Mouse (Mus musculus) CD8-positive naive resting alpha-beta T cell, adult 2 months (primary cell): Measurements from ENCODE around the gene Prkaa2.

Experiments used
- DNase-seq, 2 experiments: peaks; one replicate each; pipeline ENCODE4 v3.0.0; 2022; ENCODE audit warnings: low read depth in 2 of 2, low spot score in 2 of 2

Gene Prkaa2

GRCm38 (mm10) chr4:105109199-105109989, at the start of gene Prkaa2:
Gene Prkaa2 (minus strand): TSS chr4:105109890.
- DNase-seq = no peak

GRCm38 (mm10) chr4:105159531-105159870, 49.8 kb upstream of the Prkaa2 start:
- no peak for DNase-seq

- DNase-seq = no peak
Measured at GRCm38 (mm10) chr4:105158651-105159530, 49.2 kb upstream of the Prkaa2 start.

GRCm38 (mm10) chr4:105158169-105158555, 48.5 kb upstream of the Prkaa2 start:
- DNase-seq = peak; percentile 1 to 14

- DNase-seq = peak in 1 of 2 experiments; percentile 0
Measured at GRCm38 (mm10) chr4:105157276-105158168, 47.8 kb upstream of the Prkaa2 start, which contains the start of gene Plpp3. Gene Plpp3 (plus strand): TSS chr4:105157347.

- no peak for DNase-seq
Measured at GRCm38 (mm10) chr4:105156955-105157275, 47.2 kb upstream of the Prkaa2 start.

GRCm38 (mm10) chr4:105156281-105156680, 46.6 kb upstream of the Prkaa2 start:
- DNase-seq = no peak

- no peak for DNase-seq
Measured at GRCm38 (mm10) chr4:105153227-105153626, 43.5 kb upstream of the Prkaa2 start.

GRCm38 (mm10) chr4:105151911-105152690, 42.4 kb upstream of the Prkaa2 start:
- peak in 1 of 2 experiments; percentile 1 for DNase-seq

GRCm38 (mm10) chr4:105149492-105149891, 39.8 kb upstream of the Prkaa2 start:
- no peak for DNase-seq

GRCm38 (mm10) chr4:105133350-105134050, 23.8 kb upstream of the Prkaa2 start:
- no peak for DNase-seq

- no peak for DNase-seq
Measured at GRCm38 (mm10) chr4:105131756-105132314, 22.1 kb upstream of the Prkaa2 start.

- DNase-seq = no peak
Measured at GRCm38 (mm10) chr4:105129212-105129611, 19.5 kb upstream of the Prkaa2 start.

GRCm38 (mm10) chr4:105122429-105122828, 12.7 kb upstream of the Prkaa2 start:
- DNase-seq = no peak

- DNase-seq = no peak
Measured at GRCm38 (mm10) chr4:105121081-105121480, 11.4 kb upstream of the Prkaa2 start.

- no peak for DNase-seq
Measured at GRCm38 (mm10) chr4:105113468-105113867, 3.8 kb upstream of the Prkaa2 start.

GRCm38 (mm10) chr4:105113042-105113441, 3.4 kb upstream of the Prkaa2 start:
- no peak for DNase-seq

- DNase-seq = no peak
Measured at GRCm38 (mm10) chr4:105111770-105112169, 2.1 kb upstream of the Prkaa2 start.

GRCm38 (mm10) chr4:105110684-105111035, 970 bp upstream of the Prkaa2 start:
- no peak for DNase-seq
